23 mouse cellular contexts compared by ENCODE assay signal in the genomic region with DNA sequence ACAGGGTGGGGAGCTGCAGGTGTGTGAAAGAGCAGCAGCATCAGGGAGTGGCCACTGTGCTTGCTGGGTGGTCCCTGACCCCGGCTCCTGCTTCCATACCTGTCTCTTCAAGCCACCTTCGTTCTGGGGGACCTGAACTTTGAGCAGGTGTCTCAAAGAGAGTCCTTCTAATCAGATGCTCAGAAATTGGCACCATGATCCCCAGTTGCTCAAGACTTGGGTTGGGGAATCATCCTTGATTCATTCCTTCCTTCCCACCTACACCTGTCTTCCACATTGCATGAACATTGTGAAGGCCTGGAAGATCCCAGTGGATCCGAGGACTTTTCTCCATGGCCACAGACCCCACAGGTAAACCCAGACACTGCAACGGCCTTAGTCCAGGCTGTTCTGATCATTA. TPM values are rescaled to one million over a fixed set of nuclear protein-coding genes. Genes with fewer than 3 reads are reported as not detected.
"Had no signal": no experiment of that assay in that cellular context is flagged by ENCODE, and none has a peak within 500 bp of the region (broad histone marks: within the 10 kb centered on the region; RNA-seq: fewer than 3 reads in every experiment).

No protein-coding gene starts in this region.

- H3K4me1 ChIP-seq: lung, embryonic 15.5 days; midbrain, embryonic 10.5 days; midbrain, embryonic 12.5 days; neural tube, embryonic 13.5 days; neural tube, embryonic 15.5 days had no signal

- H3K4me2 ChIP-seq: lung, embryonic 15.5 days; midbrain, embryonic 12.5 days; neural tube, embryonic 13.5 days; neural tube, embryonic 15.5 days had no signal

- H3K9ac ChIP-seq: liver, postnatal 0 days; lung, embryonic 15.5 days; midbrain, embryonic 12.5 days; neural tube, embryonic 13.5 days; neural tube, embryonic 15.5 days had no signal

- ATAC-seq: midbrain, embryonic 16.5 days had no signal

- H3K27ac ChIP-seq: lung, embryonic 15.5 days; midbrain, embryonic 10.5 days; midbrain, embryonic 12.5 days; neural tube, embryonic 13.5 days; neural tube, embryonic 15.5 days had no signal

- H3K9me3 ChIP-seq: lung, embryonic 15.5 days; midbrain, embryonic 10.5 days; midbrain, embryonic 12.5 days; neural tube, embryonic 13.5 days; neural tube, embryonic 15.5 days had no signal

- H3K36me3 ChIP-seq: lung, embryonic 15.5 days; midbrain, embryonic 10.5 days; midbrain, embryonic 12.5 days; neural tube, embryonic 13.5 days; neural tube, embryonic 15.5 days had no signal

- DNase-seq: lung, adult 2 months; lung, postnatal 14 days; midbrain, embryonic 14.5 days; right cerebral cortex, adult 18-20 months; right cerebral cortex, postnatal 14 days; spleen, adult 18-20 months; thymus, adult 18-20 months; thymus, postnatal 14 days; thymus, postnatal 36 days had no signal

- H3K4me3 ChIP-seq: lung, embryonic 15.5 days; midbrain, embryonic 10.5 days; midbrain, embryonic 12.5 days; myocyte; neural tube, embryonic 13.5 days; neural tube, embryonic 15.5 days had no signal

- H3K27me3 ChIP-seq: lung, embryonic 15.5 days; midbrain, embryonic 12.5 days; neural tube, embryonic 13.5 days; neural tube, embryonic 15.5 days had no signal

RNA-seq across cellular contexts. Expression of a gene that starts 10.2 kb away (rescaled TPM):
- total RNA-seq: megakaryocyte, adult 5-6 weeks; megakaryocyte-erythroid progenitor cell, adult 5-6 weeks had no signal
- polyA plus RNA-seq: liver, postnatal 0 days; midbrain, embryonic 12.5 days; midbrain, embryonic 14.5 days; midbrain, embryonic 16.5 days; neural tube, embryonic 13.5 days; neural tube, embryonic 15.5 days had no signal

RNA-seq across cellular contexts. Expression of a gene that starts 27.7 kb away (rescaled TPM):
- polyA plus RNA-seq: midbrain, embryonic 10.5 days; midbrain, embryonic 12.5 days; midbrain, embryonic 14.5 days; neural tube, embryonic 11.5 days; neural tube, embryonic 13.5 days; neural tube, embryonic 15.5 days; stomach, embryonic 14.5 days had no signal

RNA-seq across cellular contexts. Expression of a gene that starts 29.8 kb away (rescaled TPM):
- total RNA-seq: megakaryocyte, adult 5-6 weeks; megakaryocyte-erythroid progenitor cell, adult 5-6 weeks had no signal
- polyA plus RNA-seq: liver, postnatal 0 days; midbrain, embryonic 10.5 days had no signal

RNA-seq across cellular contexts. Expression of a gene that starts 53.0 kb away (rescaled TPM):
- total RNA-seq: megakaryocyte, adult 5-6 weeks; megakaryocyte-erythroid progenitor cell, adult 5-6 weeks had no signal
- polyA plus RNA-seq: liver, postnatal 0 days; lung, adult 2 months; lung, embryonic 15.5 days; lung, postnatal 0 days; midbrain, embryonic 10.5 days; midbrain, embryonic 12.5 days; midbrain, embryonic 14.5 days; midbrain, embryonic 16.5 days; myocyte; neural tube, embryonic 11.5 days; neural tube, embryonic 13.5 days; neural tube, embryonic 15.5 days; stomach, embryonic 14.5 days; stomach, embryonic 16.5 days had no signal
